Mouse (Mus musculus) neural tube, embryonic 15.5 days (tissue): ENCODE results near the gene Ufc1. TPM values are rescaled to one million over a fixed set of nuclear protein-coding genes. Genes with fewer than 3 reads are reported as not detected.

Experiments used
- ATAC-seq: fragments of 200-750 bp; cut with Nextera tagmentation; 2 replicates; pipeline ENCODE4 v1.8.0; 2017; ENCODE audit warnings: mild to moderate bottlenecking, moderate TSS enrichment, moderate library complexity; ENCODE audit not compliant: low FRiP score
- H3K27ac ChIP-seq: fragments of 300-500 bp; sonication (generic); replicated peaks from 2 replicates; pipeline ENCODE4 v1.5.1; 2015; ENCODE audit warnings: mild to moderate bottlenecking, inconsistent platforms
- H3K27me3 ChIP-seq: fragments of 300-500 bp; sonication (generic); replicated peaks from 2 replicates; pipeline ENCODE4 v1.6.1; 2015; ENCODE audit warnings: inconsistent platforms
- H3K36me3 ChIP-seq: fragments of 300-500 bp; sonication (generic); 2 replicates; pipeline ENCODE4 v1.6.1; 2015; ENCODE audit warnings: inconsistent platforms
- H3K4me1 ChIP-seq: fragments of 300-500 bp; sonication (generic); 2 replicates; pipeline ENCODE4 v1.6.1; 2015; ENCODE audit warnings: inconsistent platforms
- H3K4me2 ChIP-seq: fragments of 300-500 bp; sonication (generic); 2 replicates; pipeline ENCODE4 v1.6.1; 2015; ENCODE audit warnings: inconsistent platforms, mild to moderate bottlenecking, moderate library complexity
- H3K4me3 ChIP-seq: fragments of 300-500 bp; sonication (generic); replicated peaks from 2 replicates; pipeline ENCODE4 v1.5.1; 2015; ENCODE audit warnings: mild to moderate bottlenecking, inconsistent platforms
- H3K9ac ChIP-seq: fragments of 300-500 bp; sonication (generic); replicated peaks from 2 replicates; pipeline ENCODE4 v1.6.1; 2015; ENCODE audit warnings: mild to moderate bottlenecking, inconsistent platforms
- H3K9me3 ChIP-seq: fragments of 300-500 bp; sonication (generic); replicated peaks from 2 replicates; pipeline ENCODE4 v1.6.1; 2016; ENCODE audit warnings: inconsistent platforms
- WGBS: fragments of 180-500 bp; shearing (Covaris S2); methylation state at CpG from one replicate; pipeline ENCODE4 v1.1.7; 2015; ENCODE audit warnings: mixed read lengths; 5-methylcytosine and 5-hydroxymethylcytosine counted together
- polyA plus RNA-seq: library from polyadenylated mRNA; unstranded; fragments of >200 nt; fragmentation: Nextera tagmentation; extraction: Ambion mirVana; gene quantifications from 2 replicates; pipeline ENCODE4 v1.2.1, GENCODE M21; 2015

Gene Ufc1
- polyA plus RNA-seq, 1 experiment from 2014 or later = 119 TPM

GRCm38 (mm10) chr1:171277736-171278135, 17.1 kb downstream of the Ufc1 start:
- Histone ChIP-seq H3K4me3 (no peak overlapping the region), H3K36me3 (peaks cover 66% of the 10 kb centered on the region), H3K4me1 (peaks cover 28% of the 10 kb centered on the region), H3K9ac (no peak overlapping the region), H3K4me2 (no peak overlapping the region), H3K9me3 (no peaks in the 10 kb centered on the region), H3K27me3 (no peaks in the 10 kb centered on the region), H3K27ac (no peak overlapping the region)
- 87% methylated on average over 10 of the region's 10 CpGs for WGBS
- no peak for ATAC-seq

DNA sequence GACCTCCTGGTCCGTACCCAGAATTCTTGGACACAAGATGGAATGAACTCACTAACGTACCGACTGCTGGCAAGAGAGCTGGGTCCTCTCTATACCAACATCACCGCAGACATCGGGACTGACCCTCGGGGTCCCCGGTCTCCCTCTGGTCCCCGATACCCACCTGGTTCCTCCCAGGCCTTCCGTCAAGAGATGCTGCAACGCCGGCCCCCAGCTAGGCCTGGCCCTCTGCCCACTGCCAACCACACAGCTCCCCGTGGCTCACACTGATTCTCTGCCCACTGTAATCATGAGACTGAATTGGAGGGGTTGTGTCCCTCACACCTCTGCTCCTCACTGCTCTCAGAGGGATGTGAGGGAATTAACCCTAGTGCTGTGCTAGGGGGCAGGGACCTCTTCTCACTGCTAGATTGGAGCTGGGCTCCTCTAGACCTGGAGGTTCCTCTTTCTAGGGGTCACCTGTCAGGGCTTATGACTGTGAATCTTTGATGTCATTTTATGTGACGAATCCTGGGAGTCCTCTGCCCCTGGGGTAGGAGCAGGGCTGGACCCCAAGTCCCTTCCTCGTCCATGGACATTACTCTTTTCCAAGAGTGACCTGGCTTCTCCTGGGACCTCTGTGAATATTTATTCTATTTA, 18.6 kb downstream of the Ufc1 start:
- 90% methylated on average over 14 of the region's 14 CpGs for WGBS

GRCm38 (mm10) chr1:171275144-171275734, 19.6 kb downstream of the Ufc1 start:
- Histone ChIP-seq H3K4me2 (no peak overlapping the region), H3K4me1 (peaks cover 30% of the 10 kb centered on the region), H3K36me3 (peaks cover 69% of the 10 kb centered on the region), H3K27me3 (no peaks in the 10 kb centered on the region), H3K27ac (no peak overlapping the region; the same call in 1 of the 2 replicates), H3K4me3 (no peak overlapping the region), H3K9me3 (no peaks in the 10 kb centered on the region), H3K9ac (no peak overlapping the region)
- ATAC-seq = no peak
- 72% methylated on average over 11 of the region's 11 CpGs for WGBS

More for the DNA sequence above, 18.6 kb downstream of the Ufc1 start:
- H3K4me2 ChIP-seq = no peak overlapping the region
- H3K9me3 ChIP-seq = no peaks in the 10 kb centered on the region
- H3K9ac ChIP-seq = no peak overlapping the region
- no peak overlapping the region for H3K4me3 ChIP-seq
- H3K27me3 ChIP-seq = no peaks in the 10 kb centered on the region
- H3K36me3 ChIP-seq = peaks cover 69% of the 10 kb centered on the region
- H3K27ac ChIP-seq = no peak overlapping the region; the same call in 1 of the 2 replicates
- ATAC-seq = no peak
- H3K4me1 ChIP-seq = peaks cover 29% of the 10 kb centered on the region

GRCm38 (mm10) chr1:171274171-171274570, 20.7 kb downstream of the Ufc1 start:
- 92% methylated on average over 12 of the region's 12 CpGs for WGBS
- no peak overlapping the region for H3K27ac ChIP-seq
- ATAC-seq = no peak

GRCm38 (mm10) chr1:171272086-171272485, 22.7 kb downstream of the Ufc1 start:
- no peak for ATAC-seq
- 0 out of 2 replicates have a peak overlapping the region, but pooled peaks have one; percentile 61 for H3K4me3 ChIP-seq
- no peaks in the 10 kb centered on the region for H3K9me3 ChIP-seq
- 93% methylated on average over 3 of the region's 3 CpGs for WGBS
- no peak overlapping the region for H3K9ac ChIP-seq
- H3K36me3 ChIP-seq = peaks cover 52% of the 10 kb centered on the region
- H3K27me3 ChIP-seq = no peaks in the 10 kb centered on the region
- peaks cover 26% of the 10 kb centered on the region for H3K4me1 ChIP-seq
- peak overlapping the region; percentile 81; the same call in 1 of the 2 replicates for H3K4me2 ChIP-seq
- no peak overlapping the region for H3K27ac ChIP-seq

More at GRCm38 (mm10) chr1:171274171-171274570, 20.7 kb downstream of the Ufc1 start:
- Histone ChIP-seq H3K4me3 (no peak overlapping the region), H3K36me3 (peaks cover 69% of the 10 kb centered on the region), H3K4me2 (no peak overlapping the region), H3K9me3 (no peaks in the 10 kb centered on the region), H3K4me1 (peaks cover 26% of the 10 kb centered on the region), H3K9ac (no peak overlapping the region), H3K27me3 (no peaks in the 10 kb centered on the region)

DNA sequence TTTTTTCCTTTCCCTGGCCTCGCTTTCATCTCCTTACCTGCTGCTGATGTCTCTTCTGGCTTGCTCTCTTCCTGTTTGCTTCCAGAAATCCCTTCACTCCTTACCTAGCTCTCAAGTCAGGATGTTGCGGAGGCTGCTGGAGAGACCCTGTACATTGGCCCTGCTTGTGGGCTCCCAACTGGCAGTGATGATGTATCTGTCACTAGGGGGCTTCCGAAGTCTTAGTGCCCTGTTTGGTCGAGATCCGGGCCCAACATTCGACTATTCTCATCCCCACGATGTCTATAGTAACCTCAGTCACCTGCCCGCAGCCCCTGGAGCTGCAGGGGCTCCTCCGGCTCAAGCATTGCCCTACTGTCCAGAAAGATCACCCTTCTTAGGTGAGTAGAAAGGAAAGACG, 23.2 kb downstream of the Ufc1 start:
- peak overlapping the region; percentile 61; the same call in 1 of the 2 replicates for H3K4me3 ChIP-seq
- no peak for ATAC-seq
- H3K27me3 ChIP-seq = no peaks in the 10 kb centered on the region
- H3K9ac ChIP-seq = no peak overlapping the region
- peaks cover 48% of the 10 kb centered on the region for H3K36me3 ChIP-seq
- peak overlapping the region; percentile 81 for H3K4me2 ChIP-seq
- H3K27ac ChIP-seq = no peak overlapping the region
- H3K9me3 ChIP-seq = no peaks in the 10 kb centered on the region
- H3K4me1 ChIP-seq = peaks cover 26% of the 10 kb centered on the region
- 72% methylated on average over 10 of the region's 10 CpGs for WGBS

DNA sequence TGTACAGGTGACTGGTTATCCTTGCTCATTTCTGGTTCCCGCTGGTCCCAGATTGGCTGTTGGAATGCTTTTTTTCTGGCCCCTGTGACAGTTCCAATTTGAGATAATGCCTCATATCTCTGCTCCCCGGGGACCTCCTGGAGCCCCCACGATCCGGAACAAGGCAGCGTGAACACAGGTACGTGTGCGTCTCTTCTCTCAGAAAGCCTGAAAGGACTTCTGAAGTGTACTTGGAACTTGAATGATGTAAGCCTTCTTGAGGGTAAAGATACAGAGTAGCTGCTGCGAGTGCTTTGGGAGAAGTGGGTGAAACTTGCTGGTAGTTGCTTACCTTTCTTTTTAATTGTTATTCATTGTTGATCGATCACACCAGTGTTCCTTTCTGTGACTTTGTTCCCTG, 23.6 kb downstream of the Ufc1 start:
- peaks cover 43% of the 10 kb centered on the region for H3K36me3 ChIP-seq
- WGBS = 61% methylated on average over 9 of the region's 9 CpGs
- no peak overlapping the region for H3K27ac ChIP-seq

DNA sequence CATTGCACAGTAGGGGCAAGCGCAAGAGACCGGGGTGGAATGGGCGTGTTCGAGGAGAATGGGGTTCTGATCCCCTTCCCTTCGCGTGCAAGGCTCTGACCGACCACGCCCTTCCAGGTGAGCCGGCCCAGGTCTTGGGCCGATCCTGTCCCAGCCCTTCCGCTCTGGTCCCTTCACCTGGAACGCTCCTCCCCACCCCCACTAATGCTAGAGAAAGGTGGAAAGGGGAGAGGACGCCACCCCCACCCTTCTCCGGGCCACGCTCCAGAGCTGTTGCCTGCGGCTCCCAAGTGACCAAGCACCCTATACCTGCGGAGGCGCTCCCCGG, 24.3 kb downstream of the Ufc1 start:
- Histone ChIP-seq H3K27me3 (no peaks in the 10 kb centered on the region), H3K4me2 (peak overlapping the region; percentile 81), H3K4me1 (peaks cover 26% of the 10 kb centered on the region), H3K36me3 (peaks cover 37% of the 10 kb centered on the region), H3K27ac (peak overlapping the region; percentile 73; the same call in 1 of the 2 replicates), H3K9me3 (no peaks in the 10 kb centered on the region), H3K9ac (peak overlapping the region; percentile 72), H3K4me3 (peak overlapping the region; percentile 61)
- WGBS = 1% methylated on average over 19 of the region's 19 CpGs
- ATAC-seq = peak; percentile 72

More for the DNA sequence above, 23.6 kb downstream of the Ufc1 start:
- peak overlapping the region; percentile 61 for H3K4me3 ChIP-seq
- peak overlapping the region; percentile 81 for H3K4me2 ChIP-seq
- no peaks in the 10 kb centered on the region for H3K9me3 ChIP-seq
- no peak for ATAC-seq
- H3K27me3 ChIP-seq = no peaks in the 10 kb centered on the region
- peaks cover 26% of the 10 kb centered on the region for H3K4me1 ChIP-seq
- H3K9ac ChIP-seq = peak overlapping the region; percentile 72

GRCm38 (mm10) chr1:171269848-171270572, 24.8 kb downstream of the Ufc1 start, which contains the start of gene B4galt3:
TSS of gene B4galt3 (plus strand) at chr1:171270328.
- peak within 1 kb of the TSS; percentile 81 for H3K4me2 ChIP-seq
- no peaks in the 10 kb centered on the region for H3K27me3 ChIP-seq
- H3K27ac ChIP-seq = peak within 1 kb of the TSS; percentile 73
- 3% methylated on average over 36 of the region's 36 CpGs for WGBS
- peak within 1 kb of the TSS; percentile 72 for H3K9ac ChIP-seq
- H3K4me3 ChIP-seq = peak within 1 kb of the TSS; percentile 61
- H3K9me3 ChIP-seq = no peaks in the 10 kb centered on the region
- ATAC-seq = peak; percentile 95
- H3K36me3 ChIP-seq = peaks cover 31% of the 10 kb centered on the region
- peaks cover 26% of the 10 kb centered on the region for H3K4me1 ChIP-seq

DNA sequence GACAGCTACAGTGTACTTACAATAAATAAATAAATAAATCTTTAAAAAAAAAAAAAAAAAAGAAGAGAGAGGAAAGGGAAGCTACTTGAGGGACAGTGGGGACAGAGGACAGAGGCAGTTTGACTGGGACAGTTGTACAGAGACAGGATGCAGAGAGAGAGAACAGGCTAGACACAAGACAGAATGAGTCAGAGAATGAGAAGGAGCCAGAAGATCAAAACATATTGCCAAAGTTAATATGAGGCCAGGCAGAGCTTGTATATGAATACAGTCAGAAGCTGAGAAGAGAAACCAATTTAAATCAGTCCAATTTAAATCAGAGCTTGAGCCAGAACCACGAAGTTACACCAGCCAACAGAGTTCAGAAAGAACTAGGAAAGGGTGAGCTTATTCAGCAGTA, 26.5 kb downstream of the Ufc1 start:
- Histone ChIP-seq H3K9ac (no peak overlapping the region), H3K9me3 (no peaks in the 10 kb centered on the region), H3K4me2 (no peak overlapping the region), H3K4me3 (no peak overlapping the region), H3K4me1 (peaks cover 31% of the 10 kb centered on the region), H3K27ac (no peak overlapping the region), H3K27me3 (no peaks in the 10 kb centered on the region), H3K36me3 (peaks cover 15% of the 10 kb centered on the region)
- 76% methylated on average over 1 of the region's 1 CpGs for WGBS
- ATAC-seq = no peak

DNA sequence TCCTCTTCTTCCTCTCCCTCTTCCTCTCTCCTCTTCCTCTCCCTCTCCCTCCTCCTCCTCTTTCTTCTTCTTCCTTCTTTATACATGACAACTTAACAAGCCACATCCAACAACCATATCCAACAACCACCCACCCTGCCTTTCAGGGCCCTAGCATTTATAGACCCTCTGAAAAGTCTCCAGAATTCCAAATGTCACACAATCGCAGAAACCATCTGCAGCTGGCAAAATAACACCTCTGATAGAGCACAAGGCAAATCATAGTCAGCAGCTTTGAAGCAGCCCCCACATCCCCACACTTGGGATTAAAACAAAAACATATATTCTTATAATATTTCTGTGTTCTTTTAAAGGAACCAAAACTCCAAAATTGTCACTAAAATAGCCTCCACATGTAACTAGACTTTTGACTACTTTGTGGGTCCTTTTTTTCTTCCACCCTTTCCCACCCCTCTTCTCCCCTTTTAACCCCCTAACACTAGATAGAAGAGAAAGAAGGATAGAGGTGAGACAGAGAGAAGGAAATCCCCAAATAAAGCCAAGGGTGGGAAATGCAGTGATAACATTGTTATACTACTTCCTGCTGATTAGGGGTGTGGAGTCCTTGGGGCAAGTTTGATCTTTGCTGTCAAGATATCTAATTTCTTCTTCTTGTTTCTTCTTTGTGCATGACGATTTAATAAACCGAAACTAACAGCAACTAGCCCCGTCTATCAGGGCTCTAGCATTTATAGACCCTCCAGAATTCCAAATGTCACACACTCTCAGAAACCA, 28.7 kb downstream of the Ufc1 start:
- Histone ChIP-seq H3K4me3 (no peak overlapping the region), H3K4me2 (no peak overlapping the region), H3K27me3 (no peaks in the 10 kb centered on the region), H3K9me3 (no peaks in the 10 kb centered on the region), H3K9ac (no peak overlapping the region), H3K27ac (no peak overlapping the region), H3K36me3 (no peaks in the 10 kb centered on the region), H3K4me1 (peaks cover 30% of the 10 kb centered on the region)
- WGBS = 79% methylated on average over 4 of the region's 4 CpGs
- ATAC-seq = no peak
